Mouse (Mus musculus) spleen, embryonic (tissue): Measurements from ENCODE around the gene Fam129b.

Source experiments
- CTCF ChIA-PET: fragments of 350-600 bp; sonication (Branson Sonifier 250); formaldehyde crosslinking; loops from one replicate; lab custom pipeline; 2022; lab: Charles Lee

Gene Fam129b

DNA sequence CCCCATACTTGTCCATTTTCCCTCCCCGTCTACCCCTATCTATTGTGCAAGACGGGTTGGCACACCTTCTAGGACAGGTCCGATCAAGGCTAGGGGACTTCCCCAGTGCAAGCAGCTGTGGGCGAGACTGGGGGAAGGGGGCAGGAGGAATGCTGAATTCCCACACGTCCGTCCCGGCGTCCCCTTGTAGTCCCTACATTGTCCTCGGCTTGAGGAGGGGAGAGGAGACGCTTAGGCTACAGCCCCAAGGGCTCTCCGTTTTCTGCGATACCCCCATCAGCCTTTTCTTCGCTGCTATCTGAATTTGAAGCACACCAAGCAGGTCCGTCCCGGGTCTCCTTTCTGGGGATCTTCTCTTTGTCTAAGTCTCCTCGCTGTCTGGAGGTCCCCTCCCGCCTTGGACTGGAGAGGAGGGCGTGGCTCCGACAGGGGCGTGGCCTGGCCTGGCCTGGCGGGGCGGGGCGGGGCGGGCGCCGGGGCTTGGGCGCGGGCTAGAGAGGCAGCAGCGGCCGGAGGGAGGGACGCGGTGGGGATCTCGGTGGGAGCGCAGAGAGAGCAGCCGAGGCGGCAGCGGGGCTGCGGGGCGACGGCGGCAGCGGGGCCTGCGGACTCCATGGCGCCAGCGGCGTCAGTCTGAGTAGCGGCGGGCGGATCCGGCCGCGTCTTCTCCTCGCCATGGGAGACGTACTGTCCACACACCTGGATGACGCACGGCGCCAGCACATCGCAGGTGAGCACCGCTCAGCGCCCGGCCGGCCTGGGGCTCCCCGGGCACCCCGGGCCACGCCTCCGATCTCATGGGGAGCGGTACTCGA lies at the start of gene Fam129b:
TSS of gene Fam129b (plus strand) at position 440 of the 815 bp plus-strand sequence.
- CTCF ChIA-PET: interaction anchor here (0.6 kb wide), 1 partner anchor 29 kb away, joined by 3 read pairs; no protein-coding TSS in a partner anchor

DNA sequence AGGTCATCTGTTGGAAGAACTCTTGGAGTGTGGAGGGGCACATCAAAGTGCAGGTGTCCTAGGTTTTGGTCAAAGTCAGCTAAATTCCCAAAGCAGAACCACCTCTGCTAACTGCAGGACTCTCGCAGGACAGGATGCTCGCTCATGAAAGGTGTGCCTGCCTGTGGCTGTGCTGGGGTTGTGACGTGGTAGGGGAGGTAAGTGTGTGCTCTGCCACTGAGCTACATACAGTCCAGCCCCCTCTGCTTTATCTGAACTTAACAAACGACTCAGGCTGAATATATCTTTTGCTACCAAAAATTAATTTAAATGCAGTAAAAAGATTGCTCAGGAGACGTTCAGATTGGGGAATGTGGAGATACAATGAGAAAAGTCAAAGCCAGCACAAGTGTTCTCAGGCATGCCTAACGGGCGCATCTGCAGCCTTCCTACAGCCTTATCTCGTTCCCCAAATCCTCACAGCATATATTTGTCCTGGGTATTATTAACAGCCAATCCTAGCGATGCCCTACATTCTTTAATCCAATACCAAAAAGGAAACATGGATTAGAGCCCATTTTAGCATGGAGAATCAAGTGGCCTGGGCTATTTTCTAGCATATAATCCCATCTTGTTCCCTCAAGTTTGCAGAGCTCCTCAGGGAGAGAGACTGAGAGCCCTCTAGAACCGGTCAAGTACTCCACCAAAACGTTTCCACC lies 46.8 kb upstream of the Fam129b start:
- CTCF ChIA-PET: no interaction called here

DNA sequence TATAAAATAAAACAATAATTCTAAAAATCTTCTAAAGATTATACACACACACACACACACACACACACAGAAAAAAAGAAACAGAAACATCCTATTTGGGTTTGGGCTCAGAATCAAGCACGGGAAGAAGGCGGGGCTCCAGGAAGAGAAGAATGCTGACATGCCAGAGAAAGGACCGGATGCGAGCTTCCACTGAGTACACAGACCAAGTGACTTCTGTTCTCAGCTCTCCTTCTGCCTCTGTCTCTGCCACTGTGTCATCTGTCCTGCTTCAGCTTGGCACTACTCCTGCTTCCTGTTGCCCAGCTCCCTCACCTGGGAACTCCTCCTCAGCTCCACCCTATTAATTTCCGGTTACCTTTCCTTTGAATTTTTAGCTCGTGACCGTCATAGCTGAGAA lies 41.4 kb upstream of the Fam129b start:
- CTCF ChIA-PET: interaction anchor here (0.6 to 1.5 kb wide), 2 partner anchors 12 to 14 kb away, joined by 4 read pairs; no protein-coding TSS in a partner anchor

DNA sequence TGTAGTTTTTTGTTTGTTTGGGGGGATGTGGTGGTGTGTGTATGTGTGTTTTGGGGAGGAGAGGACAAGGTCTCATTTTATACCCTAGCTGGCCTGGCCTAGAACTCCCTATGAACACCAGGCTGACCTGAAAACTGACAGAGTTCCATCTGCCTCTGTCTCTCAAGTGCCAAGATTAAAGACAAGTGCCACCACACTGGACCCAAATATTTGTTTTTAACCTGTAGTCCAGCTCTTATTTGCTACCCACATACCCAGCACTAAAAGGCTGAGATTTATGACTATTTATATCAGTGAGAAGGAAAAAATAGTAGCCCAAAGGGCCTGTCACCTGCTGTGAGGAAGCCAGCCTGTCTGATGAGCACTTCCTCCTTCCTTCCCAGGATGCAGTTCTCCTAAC lies 40.3 kb upstream of the Fam129b start:
- CTCF ChIA-PET: interaction anchor here (0.7 to 1.5 kb wide), 2 partner anchors 9 to 13 kb away, joined by 4 to 5 read pairs; no protein-coding TSS in a partner anchor

DNA sequence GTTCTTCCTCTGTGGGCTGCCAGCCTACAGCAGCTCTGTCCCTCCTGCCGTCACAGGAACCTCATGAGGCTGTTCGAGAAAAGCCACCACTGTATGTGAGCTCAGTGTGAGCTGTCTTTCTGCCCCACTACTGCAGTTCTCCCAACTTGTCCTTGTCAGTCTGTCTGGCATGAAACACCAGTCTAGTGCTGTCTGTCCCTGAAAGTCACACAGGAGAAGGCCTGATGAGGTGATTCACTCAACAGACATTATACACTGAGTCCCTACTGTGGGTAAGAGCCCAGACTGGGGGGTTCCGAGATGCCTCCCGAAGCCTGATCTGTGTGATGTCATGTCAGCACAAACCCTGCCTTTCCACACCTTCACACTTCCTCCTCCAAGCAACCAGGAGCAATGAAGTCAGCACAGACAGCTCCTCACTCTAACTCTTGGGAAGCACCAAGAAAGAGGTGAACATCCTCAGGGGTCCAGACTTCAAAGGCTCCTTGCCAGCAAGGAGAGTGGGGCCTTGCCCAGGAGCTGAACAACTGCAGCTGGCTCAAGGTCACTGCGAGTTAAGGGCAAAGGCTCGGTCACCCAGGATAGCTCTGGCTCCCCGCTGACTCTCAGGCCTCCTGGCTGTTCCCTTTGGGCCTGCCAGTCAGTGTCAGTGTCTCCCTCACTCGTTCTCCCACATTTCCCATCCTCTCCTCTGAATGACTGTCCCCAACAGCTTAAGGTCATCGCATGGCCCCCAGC lies 37.6 kb upstream of the Fam129b start:
- CTCF ChIA-PET: no interaction called here

DNA sequence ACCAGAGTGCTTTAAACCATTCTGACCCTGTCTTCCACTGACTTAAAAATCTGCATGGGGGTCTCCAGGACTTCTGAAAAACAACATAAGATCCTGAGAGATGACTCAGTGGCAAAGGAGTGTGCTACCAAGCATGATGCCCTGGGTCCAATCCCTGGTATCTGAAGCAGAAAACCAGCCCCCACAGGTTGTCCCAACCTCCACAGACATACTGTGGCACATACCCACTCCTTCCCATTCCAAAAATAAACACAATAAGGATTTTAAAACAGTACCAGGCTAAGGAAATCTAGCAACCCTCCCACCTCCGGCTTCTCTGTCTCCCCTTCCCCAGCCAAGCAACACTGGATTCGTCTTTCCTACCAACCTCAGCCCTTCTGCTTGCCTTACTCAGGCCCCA lies 36.7 kb upstream of the Fam129b start:
- CTCF ChIA-PET: no interaction called here

DNA sequence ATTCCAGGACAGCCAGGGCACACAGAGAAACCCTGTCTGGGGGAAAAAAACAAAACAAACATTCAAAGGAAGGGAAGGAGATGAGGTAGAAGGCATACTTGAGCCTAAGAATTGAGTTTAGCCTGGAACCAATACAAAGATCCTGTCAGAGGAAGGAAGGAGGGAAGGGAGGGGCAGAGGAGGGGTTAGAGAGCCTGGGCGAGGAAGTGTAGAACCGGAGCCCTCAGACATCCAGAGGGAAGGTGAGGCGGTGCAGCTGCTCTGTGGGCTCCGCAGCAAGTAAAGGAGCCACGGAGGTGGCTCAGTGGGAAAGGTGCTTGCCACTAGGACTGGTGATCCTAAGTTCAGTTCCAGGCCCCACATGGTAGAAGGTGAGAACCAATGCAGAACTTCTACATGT lies 34.8 kb upstream of the Fam129b start:
- CTCF ChIA-PET: no interaction called here

DNA sequence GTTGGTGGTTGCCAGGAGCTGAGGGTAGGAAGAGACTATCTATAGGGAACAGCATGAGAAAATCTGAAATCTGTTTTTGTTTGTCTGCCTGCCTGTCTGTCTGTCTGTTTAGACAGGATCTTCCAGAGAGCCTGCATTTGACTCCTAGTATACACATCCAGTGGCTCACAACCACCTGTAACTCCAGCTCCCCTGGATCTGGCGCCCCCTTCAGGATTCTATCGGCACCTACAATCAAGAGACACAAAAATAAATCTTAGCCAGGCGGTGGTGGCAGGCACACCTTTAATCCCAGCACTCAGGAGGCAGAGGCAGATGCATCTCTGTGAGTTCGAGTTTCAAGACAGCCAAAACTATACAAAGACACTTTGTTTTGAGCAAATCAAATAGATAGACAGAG lies 33.4 kb upstream of the Fam129b start:
- CTCF ChIA-PET: interaction anchor here (0.9 to 1.0 kb wide), 2 partner anchors 9 to 20 kb away, joined by 3 read pairs; no protein-coding TSS in a partner anchor

DNA sequence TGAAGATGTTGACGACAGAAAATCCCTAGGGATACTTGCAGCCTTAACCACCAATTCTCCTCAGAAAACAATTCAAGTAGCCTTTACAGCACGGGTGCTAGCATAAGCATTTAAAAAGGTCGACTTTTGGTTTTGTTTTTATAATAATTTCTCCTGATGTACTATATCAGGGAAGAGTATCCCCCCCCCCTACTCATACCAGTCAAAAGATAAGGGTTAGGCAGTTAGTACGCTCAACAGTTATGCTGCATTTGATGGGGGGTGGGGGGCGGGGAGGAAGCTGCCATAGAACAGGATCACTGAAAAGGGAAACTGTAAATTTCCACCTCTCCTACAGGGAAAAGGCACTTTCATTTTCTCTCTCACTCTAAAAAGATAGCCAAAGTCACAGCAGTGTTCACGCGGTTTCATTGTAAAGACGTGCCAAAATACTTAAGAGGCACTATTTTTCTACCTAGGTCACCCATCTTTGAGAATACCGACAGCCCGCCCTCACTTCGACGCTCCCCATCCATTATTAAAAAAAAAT lies 30.3 kb upstream of the Fam129b start:
- CTCF ChIA-PET: interaction anchor here (0.7 kb wide), 1 partner anchor 71 kb away, joined by 14 read pairs; no protein-coding TSS in a partner anchor

DNA sequence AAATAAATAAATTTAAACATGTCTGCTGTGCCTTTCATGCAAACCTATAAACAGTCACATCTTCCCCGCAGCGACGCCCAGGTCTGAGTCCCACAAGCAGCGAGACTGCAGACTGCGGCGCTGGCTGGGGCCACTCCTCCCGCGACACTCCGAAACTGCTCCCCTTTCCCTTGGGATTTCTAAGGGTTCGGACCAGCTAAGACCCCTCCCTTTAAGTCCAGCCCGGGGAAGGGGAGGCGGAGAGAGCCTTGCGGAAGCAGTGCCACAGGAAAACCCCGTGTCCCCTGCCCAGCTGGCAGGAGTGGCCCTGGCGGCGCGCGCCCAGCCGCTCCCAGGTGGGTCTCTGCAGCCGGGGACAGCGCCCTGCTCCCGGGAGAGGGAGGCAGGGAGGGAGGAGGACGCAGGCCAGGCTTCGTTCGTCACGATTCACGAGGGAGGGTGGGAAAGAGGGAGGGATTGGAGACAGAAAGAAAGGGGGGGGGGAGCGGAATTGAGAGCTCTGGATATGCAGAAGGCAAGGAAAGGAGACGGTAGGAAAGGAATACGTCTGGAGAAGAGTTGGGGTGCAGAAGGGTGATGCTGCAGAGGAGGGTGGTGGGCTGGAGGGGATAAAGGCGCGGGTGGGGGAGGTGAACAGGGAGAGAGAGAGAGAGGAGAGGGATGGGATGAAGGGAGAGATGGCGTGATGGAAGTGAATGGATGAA lies 29.7 kb upstream of the Fam129b start:
- CTCF ChIA-PET: interaction anchor here (0.6 to 0.7 kb wide), 3 partner anchors 16 to 71 kb away, joined by 3 to 14 read pairs (median 3); no protein-coding TSS in a partner anchor

DNA sequence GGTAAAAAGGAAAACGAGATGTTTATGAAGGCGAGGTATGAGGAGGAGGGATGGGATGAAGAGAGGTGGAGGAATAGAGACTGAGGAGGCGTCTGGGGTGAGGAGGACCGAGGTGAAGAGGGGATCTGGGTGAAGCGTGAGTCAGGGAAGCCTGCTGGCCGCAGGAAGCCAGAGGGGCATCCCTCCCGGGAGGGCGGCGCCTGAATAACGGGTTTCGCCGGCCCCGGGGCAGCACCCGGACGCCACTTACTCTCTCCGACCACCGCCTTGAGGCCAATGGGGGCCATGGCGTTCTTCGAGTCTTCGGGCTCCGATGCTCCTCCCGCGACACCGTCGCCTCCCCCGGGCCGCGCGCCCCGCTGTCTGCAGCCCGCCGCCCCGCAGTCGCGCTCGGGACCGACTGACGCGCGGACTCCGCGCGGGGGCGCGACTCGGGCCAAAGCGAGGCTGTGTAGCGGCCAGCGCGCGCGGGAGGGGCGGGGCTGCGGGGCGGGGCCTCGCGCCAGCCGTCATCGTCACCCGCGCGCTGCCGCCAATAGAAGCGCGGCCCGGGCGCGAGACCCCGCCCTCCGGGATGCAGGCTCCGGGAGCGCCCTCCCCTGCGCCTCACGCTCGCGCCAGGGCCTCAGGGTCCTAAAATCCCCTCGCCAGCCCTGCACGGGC lies 29.0 kb upstream of the Fam129b start, which contains the start of gene Stxbp1:
TSS of gene Stxbp1 (minus strand) at position 441 of the 663 bp plus-strand sequence.
- CTCF ChIA-PET: interaction anchor here (0.6 kb wide), 1 partner anchor 28 kb away, joined by 3 read pairs; no protein-coding TSS in a partner anchor

DNA sequence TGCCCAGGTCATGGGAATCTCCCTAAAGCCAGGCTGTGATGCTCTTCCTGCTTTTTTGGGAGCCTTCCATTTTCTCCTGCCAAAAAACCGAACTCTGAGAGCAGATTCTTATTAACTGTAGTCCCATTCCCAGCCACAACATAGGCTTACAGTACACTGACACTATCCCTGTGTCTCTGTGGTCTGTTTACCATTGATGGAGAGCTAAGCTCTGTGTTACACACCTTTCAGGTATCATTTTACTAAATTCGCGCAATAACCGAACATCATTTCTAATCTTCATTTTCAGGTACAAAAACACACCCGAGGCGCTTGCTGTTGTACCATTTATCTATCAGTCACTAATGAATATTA lies 28.5 kb upstream of the Fam129b start:
- CTCF ChIA-PET: no interaction called here

DNA sequence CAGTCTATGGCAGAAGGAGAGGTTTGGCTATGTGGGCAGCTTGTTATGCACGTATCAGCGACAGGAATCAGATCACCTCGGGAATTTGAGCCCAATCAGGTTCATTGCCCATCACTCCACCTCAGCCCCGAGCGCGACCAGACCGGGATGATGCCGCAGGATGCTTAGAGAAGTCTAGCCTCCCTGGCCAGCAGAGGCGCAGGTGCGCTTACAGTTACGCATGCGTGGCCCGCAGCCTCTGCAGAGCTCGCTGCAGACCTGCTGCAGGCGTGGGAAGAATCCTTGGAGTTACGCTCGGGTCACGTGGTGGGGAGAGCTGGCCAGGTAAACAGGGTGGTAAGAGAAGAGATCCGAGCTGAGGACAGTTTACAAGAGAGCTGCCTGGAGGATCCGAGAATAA lies 23.8 kb upstream of the Fam129b start:
- CTCF ChIA-PET: interaction anchor here (0.7 kb wide), 2 partner anchors 9 to 347 kb away, joined by 3 to 8 read pairs; no protein-coding TSS in a partner anchor

DNA sequence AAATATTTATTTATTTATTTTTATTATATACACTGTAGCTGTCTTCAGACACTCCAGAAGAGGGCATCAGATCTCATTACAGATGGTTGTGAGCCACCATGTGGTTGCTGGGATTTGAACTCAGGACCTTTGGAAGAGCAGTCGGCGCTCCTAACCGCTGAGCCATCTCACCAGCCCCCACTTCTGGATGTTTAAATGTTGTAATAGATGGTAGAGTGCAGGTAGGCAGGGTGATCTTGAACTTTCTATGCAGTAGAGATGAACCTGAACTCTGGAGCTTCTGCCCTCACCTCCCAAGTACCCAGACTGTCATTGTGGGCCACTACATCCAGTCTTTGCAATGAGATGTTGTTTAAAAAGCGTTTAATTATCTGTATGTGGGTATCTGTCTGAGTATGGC lies 22.2 kb upstream of the Fam129b start:
- CTCF ChIA-PET: interaction anchor here (0.7 to 0.9 kb wide), 4 partner anchors 48 to 165 kb away, joined by 3 to 8 read pairs (median 4); no protein-coding TSS in a partner anchor

DNA sequence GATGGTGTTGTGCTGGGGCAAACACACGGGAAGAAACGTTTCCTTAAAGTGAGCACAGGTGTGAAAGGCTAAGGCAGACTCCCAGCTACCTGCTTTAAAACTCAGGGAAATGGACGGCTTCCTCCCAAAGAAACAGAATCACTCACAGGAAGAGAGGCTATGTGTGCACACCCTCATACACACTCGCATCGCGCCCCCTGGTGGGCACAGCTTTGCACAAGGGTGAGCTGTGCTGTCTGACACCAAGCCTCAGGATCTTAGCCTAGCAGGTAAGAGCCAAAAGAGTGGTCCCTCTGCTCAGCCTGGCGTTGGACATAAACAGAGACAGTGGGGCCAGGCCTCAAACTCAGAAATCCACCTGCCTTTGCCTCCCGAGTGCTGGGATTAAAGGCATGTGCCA lies 21.7 kb upstream of the Fam129b start:
- CTCF ChIA-PET: interaction anchor here (0.7 to 1.6 kb wide), 3 partner anchors 32 to 165 kb away, joined by 3 to 5 read pairs (median 4); no protein-coding TSS in a partner anchor

DNA sequence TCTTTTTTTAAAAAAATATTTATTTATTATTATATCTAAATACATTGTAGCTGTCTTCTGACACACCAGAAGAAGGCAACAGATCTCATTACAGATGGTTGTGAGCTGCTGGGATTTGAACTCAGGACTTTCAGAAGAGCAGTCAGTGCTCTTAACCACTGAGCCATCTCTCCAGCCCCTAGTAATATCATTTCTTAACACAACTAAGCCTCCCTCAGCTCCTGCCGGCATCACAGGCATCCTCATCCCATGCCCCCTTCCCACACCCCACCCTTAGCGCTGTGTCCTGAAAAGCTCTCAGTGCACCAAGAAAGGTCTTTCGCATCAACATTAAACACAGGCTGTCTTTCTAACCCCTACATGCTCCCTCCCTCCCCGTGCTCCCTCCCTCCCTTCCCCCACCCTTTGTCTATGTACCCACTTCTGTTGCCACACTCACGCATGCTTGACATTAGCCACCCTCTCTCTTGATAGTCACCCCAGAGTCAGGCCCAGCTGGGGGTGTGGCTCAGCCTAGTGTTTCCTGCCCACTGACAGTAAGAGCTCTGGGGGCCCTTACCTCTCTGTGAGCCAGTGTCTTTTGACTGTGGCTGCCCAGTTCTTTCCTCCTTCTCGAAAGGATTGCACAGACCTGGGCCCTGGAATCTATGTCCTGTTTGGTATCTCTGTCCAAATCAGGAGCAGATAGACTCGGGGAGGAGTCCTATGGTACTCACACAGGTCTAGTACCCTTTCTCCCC lies 20.7 kb upstream of the Fam129b start:
- CTCF ChIA-PET: interaction anchor here (0.7 to 1.6 kb wide), 4 partner anchors 33 to 103 kb away, joined by 3 to 5 read pairs (median 4); no protein-coding TSS in a partner anchor

DNA sequence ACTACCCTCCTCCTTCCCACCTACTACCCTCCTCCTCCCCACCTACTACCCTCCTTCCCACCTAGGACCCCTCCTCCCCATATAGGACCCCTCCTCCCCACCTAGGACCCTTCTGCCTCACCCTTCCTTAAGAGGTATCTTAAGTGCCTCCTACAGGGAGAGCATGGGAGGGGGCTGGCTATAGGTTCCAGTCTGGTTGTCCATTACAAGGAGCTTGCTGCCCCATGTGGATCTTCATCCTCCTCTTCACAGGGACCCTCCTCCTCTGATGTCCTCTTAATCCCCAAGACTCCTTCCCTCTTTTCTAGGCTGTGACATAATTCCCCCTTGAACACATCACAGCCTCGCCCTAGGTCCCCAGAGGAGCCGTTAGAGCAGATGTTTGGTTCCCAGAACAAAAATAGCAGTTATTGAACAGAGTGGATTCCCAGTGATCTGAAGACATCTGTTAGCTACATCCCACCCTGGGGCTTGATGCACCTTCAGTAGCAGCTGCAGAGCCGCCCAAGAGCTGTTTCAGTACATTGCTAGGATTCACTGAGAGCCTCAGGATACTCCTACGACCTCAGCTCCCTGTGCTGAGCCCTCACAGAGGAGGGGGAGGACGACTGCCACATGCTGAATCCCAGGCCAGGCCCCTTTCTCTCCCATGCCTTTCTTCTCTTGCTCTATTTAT lies 20.0 kb upstream of the Fam129b start:
- CTCF ChIA-PET: interaction anchor here (1.6 kb wide), 1 partner anchor 34 kb away, joined by 5 read pairs; no protein-coding TSS in a partner anchor

DNA sequence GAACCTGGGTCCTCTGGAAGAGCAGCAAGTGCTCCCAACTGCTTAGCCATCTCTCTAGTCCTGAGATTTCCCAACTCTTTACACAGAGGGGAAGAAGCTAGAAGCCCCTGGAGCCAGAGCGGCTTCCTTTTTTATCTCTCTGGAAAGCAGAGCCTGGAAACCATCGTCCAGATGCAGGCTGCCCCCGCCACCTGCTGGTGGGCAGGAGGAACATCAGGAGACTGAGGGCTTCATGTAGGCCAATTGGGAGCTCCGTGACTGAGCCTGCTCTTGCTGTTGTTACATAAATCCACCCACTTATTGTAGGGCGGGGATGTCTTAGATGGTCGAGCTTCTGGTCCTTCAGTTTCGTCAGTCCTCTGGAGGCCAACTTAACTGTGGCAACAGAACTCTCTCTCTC lies 18.3 kb upstream of the Fam129b start:
- CTCF ChIA-PET: no interaction called here
